Mouse (Mus musculus): Measurements from ENCODE around the gene Notum. TPM values are rescaled to one million over a fixed set of nuclear protein-coding genes. Genes with fewer than 3 reads are reported as not detected.
A peak's percentile ranks its signal among the peaks of the same experiment; 100 is the strongest.

The Notum gene
- polyA plus RNA-seq, 1 experiment from 2014 or later: 0.29 TPM

- WGBS (ENCODE audit: insufficient replicate concordance): 3% methylated on average over 57 of the region's 83 CpGs
- no peaks in the 10 kb centered on the region for H3K27me3 ChIP-seq (ENCODE audit: insufficient read depth, low read length)
- no peaks in the 10 kb centered on the region for H3K9me3 ChIP-seq (ENCODE audit: low read length)
- peak within 1 kb of the TSS; percentile 71 for H3K9ac ChIP-seq (replicated peaks)
- ATAC-seq (peak; percentile 95), DNase-seq (peak; percentile 97)
- H3K27ac ChIP-seq (ENCODE audit: low read depth): peak within 1 kb of the TSS; percentile 83
- H3K4me3 ChIP-seq (ENCODE audit: low read depth, low read length): peak within 1 kb of the TSS; percentile 75
- H3K4me2 ChIP-seq (ENCODE audit: low read depth, low read length): peak within 1 kb of the TSS; percentile 79
- TF ChIP-seq EP300 (IDR thresholded peaks at IDR 0.05; ENCODE audit: low read depth): no peak
- no peak for TF ChIP-seq CTCF (IDR thresholded peaks at IDR 0.05; ENCODE audit: low read depth)
- peaks cover 37% of the 10 kb centered on the region for H3K4me1 ChIP-seq (ENCODE audit: insufficient read depth)
- peaks cover 3% of the 10 kb centered on the region; the same call in 1 of the 2 replicates for H3K36me3 ChIP-seq (replicated peaks; ENCODE audit: insufficient read depth, low read length)
Observed at GRCm38 (mm10) chr11:120672687-120673593, 12.0 kb upstream of the Notum start, which contains the start of gene Aspscr1. TSS of gene Aspscr1 (plus strand) at chr11:120672973.

GRCm38 (mm10) chr11:120666617-120667016 lies 5.6 kb upstream of the Notum start:
- TF ChIP-seq EP300 (IDR thresholded peaks at IDR 0.05; ENCODE audit: low read depth) (no peak), CTCF (IDR thresholded peaks at IDR 0.05; ENCODE audit: low read depth) (no peak)
- H3K27ac ChIP-seq (ENCODE audit: low read depth): no peak overlapping the region
- DNase-seq (no peak), ATAC-seq (no peak)
- H3K4me3 ChIP-seq (ENCODE audit: low read depth, low read length): no peak overlapping the region
- H3K9me3 ChIP-seq (ENCODE audit: low read length): no peaks in the 10 kb centered on the region
- no peak overlapping the region for H3K4me2 ChIP-seq (ENCODE audit: low read depth, low read length)
- no peaks in the 10 kb centered on the region for H3K36me3 ChIP-seq (replicated peaks; ENCODE audit: insufficient read depth, low read length)
- peaks cover 29% of the 10 kb centered on the region for H3K27me3 ChIP-seq (ENCODE audit: insufficient read depth, low read length)
- H3K4me1 ChIP-seq (ENCODE audit: insufficient read depth): no peaks in the 10 kb centered on the region
- no peak overlapping the region for H3K9ac ChIP-seq (replicated peaks)
- 24% methylated on average over 3 of the region's 3 CpGs for WGBS (ENCODE audit: insufficient replicate concordance)

- H3K9ac ChIP-seq (replicated peaks): no peak overlapping the region
- H3K4me2 ChIP-seq (ENCODE audit: low read depth, low read length): no peak overlapping the region
- no peaks in the 10 kb centered on the region for H3K36me3 ChIP-seq (replicated peaks; ENCODE audit: insufficient read depth, low read length)
- H3K4me3 ChIP-seq (ENCODE audit: low read depth, low read length): no peak overlapping the region
- H3K9me3 ChIP-seq (ENCODE audit: low read length): no peaks in the 10 kb centered on the region
- TF ChIP-seq EP300 (IDR thresholded peaks at IDR 0.05; ENCODE audit: low read depth): no peak
- no peak for TF ChIP-seq CTCF (IDR thresholded peaks at IDR 0.05; ENCODE audit: low read depth)
- peaks cover 41% of the 10 kb centered on the region for H3K27me3 ChIP-seq (ENCODE audit: insufficient read depth, low read length)
- no peak overlapping the region for H3K27ac ChIP-seq (ENCODE audit: low read depth)
- no peak for DNase-seq
- H3K4me1 ChIP-seq (ENCODE audit: insufficient read depth): peaks cover 7% of the 10 kb centered on the region
- no peak for ATAC-seq
- 88% methylated on average over 3 of the region's 3 CpGs for WGBS (ENCODE audit: insufficient replicate concordance)
Observed at GRCm38 (mm10) chr11:120665406-120665805, 4.4 kb upstream of the Notum start.

- peaks cover 14% of the 10 kb centered on the region for H3K4me1 ChIP-seq (ENCODE audit: insufficient read depth)
- TF ChIP-seq EP300 (IDR thresholded peaks at IDR 0.05; ENCODE audit: low read depth): no peak
- no peak for TF ChIP-seq CTCF (IDR thresholded peaks at IDR 0.05; ENCODE audit: low read depth)
- H3K27me3 ChIP-seq (ENCODE audit: insufficient read depth, low read length): peaks cover 58% of the 10 kb centered on the region
- ATAC-seq: no peak
- H3K36me3 ChIP-seq (replicated peaks; ENCODE audit: insufficient read depth, low read length): no peaks in the 10 kb centered on the region
- no peaks in the 10 kb centered on the region for H3K9me3 ChIP-seq (ENCODE audit: low read length)
- H3K27ac ChIP-seq (ENCODE audit: low read depth): no peak overlapping the region
- H3K4me3 ChIP-seq (ENCODE audit: low read depth, low read length): no peak overlapping the region
- 88% methylated on average over 5 of the region's 5 CpGs for WGBS (ENCODE audit: insufficient replicate concordance)
- no peak overlapping the region for H3K9ac ChIP-seq (replicated peaks)
- no peak for DNase-seq
- no peak overlapping the region for H3K4me2 ChIP-seq (ENCODE audit: low read depth, low read length)
Observed at GRCm38 (mm10) chr11:120663714-120664113, 2.7 kb upstream of the Notum start.

GRCm38 (mm10) chr11:120662759-120663158 lies 1.8 kb upstream of the Notum start:
- no peak overlapping the region for H3K27ac ChIP-seq (ENCODE audit: low read depth)
- no peak overlapping the region for H3K4me2 ChIP-seq (ENCODE audit: low read depth, low read length)
- ATAC-seq (no peak), DNase-seq (no peak)
- H3K36me3 ChIP-seq (replicated peaks; ENCODE audit: insufficient read depth, low read length): no peaks in the 10 kb centered on the region
- peaks cover 14% of the 10 kb centered on the region for H3K4me1 ChIP-seq (ENCODE audit: insufficient read depth)
- H3K9me3 ChIP-seq (ENCODE audit: low read length): no peaks in the 10 kb centered on the region
- H3K27me3 ChIP-seq (ENCODE audit: insufficient read depth, low read length): peaks cover 67% of the 10 kb centered on the region
- 63% methylated on average over 6 of the region's 6 CpGs for WGBS (ENCODE audit: insufficient replicate concordance)
- no peak overlapping the region for H3K4me3 ChIP-seq (ENCODE audit: low read depth, low read length)
- TF ChIP-seq EP300 (IDR thresholded peaks at IDR 0.05; ENCODE audit: low read depth): no peak
- TF ChIP-seq CTCF (IDR thresholded peaks at IDR 0.05; ENCODE audit: low read depth): no peak
- no peak overlapping the region for H3K9ac ChIP-seq (replicated peaks)

GRCm38 (mm10) chr11:120660301-120661075 lies 487 bp downstream of the Notum start:
- WGBS (ENCODE audit: insufficient replicate concordance): under 1% methylated on average over 62 of the region's 95 CpGs
- peak overlapping the region; percentile 30; the same call in 1 of the 2 replicates for H3K9ac ChIP-seq (replicated peaks)
- peak; percentile 52 for ATAC-seq
- no peaks in the 10 kb centered on the region for H3K36me3 ChIP-seq (replicated peaks; ENCODE audit: insufficient read depth, low read length)
- H3K4me1 ChIP-seq (ENCODE audit: insufficient read depth): peaks cover 14% of the 10 kb centered on the region
- peak overlapping the region; percentile 45 for H3K4me3 ChIP-seq (ENCODE audit: low read depth, low read length)
- TF ChIP-seq EP300 (IDR thresholded peaks at IDR 0.05; ENCODE audit: low read depth) (no peak), CTCF (IDR thresholded peaks at IDR 0.05; ENCODE audit: low read depth) (no peak; the same call in 1 of the 2 replicates)
- H3K9me3 ChIP-seq (ENCODE audit: low read length): no peaks in the 10 kb centered on the region
- peaks cover 74% of the 10 kb centered on the region for H3K27me3 ChIP-seq (ENCODE audit: insufficient read depth, low read length)
- DNase-seq: peak; percentile 42
- H3K27ac ChIP-seq (ENCODE audit: low read depth): no peak overlapping the region
- H3K4me2 ChIP-seq (ENCODE audit: low read depth, low read length): peak overlapping the region; percentile 72
